Mouse (Mus musculus) liver, embryonic 11.5 days (tissue): ENCODE data around the gene Col5a3. TPM values are rescaled to one million over a fixed set of nuclear protein-coding genes. Genes with fewer than 3 reads are reported as not detected.

Experiments
- polyA plus RNA-seq: library from polyadenylated mRNA; unstranded; fragments of >200 nt; fragmentation: Nextera tagmentation; extraction: Ambion mirVana; gene quantifications from 2 replicates; pipeline ENCODE4 v1.2.1, GENCODE M21; 2014

The Col5a3 gene
- polyA plus RNA-seq, 1 experiment from 2014 or later, result 0.05 TPM

Other genes starting within 250 kb of the Col5a3 start
- gene Zfp846, start 233.8 kb downstream of the Col5a3 start, polyA plus RNA-seq, result 6.6 and 7.0 TPM in 2 replicates
- 324 and 349 TPM in 2 replicates for gene Ubl5, start 172.2 kb downstream of the Col5a3 start, polyA plus RNA-seq
- 8.1 and 9.1 TPM in 2 replicates for gene Fbxl12, start 170.3 kb downstream of the Col5a3 start, polyA plus RNA-seq
- gene Pin1, start 163.0 kb downstream of the Col5a3 start, polyA plus RNA-seq, result 58.8 and 59.7 TPM in 2 replicates
- 1.2 and 1.3 TPM in 2 replicates for gene Olfm2, start 68.7 kb downstream of the Col5a3 start, polyA plus RNA-seq
- not detected in 2 replicates for gene Rdh8, start 3.4 kb upstream of the Col5a3 start, polyA plus RNA-seq
- 7.1 and 8.8 TPM in 2 replicates for gene A230050P20Rik, start 53.6 kb upstream of the Col5a3 start, polyA plus RNA-seq
- 9.4 TPM in 2 replicates for gene Angptl6, start 64.7 kb upstream of the Col5a3 start, polyA plus RNA-seq
- 170 and 178 TPM in 2 replicates for gene Ppan, start 73.1 kb upstream of the Col5a3 start, polyA plus RNA-seq
- 440 and 448 TPM in 2 replicates for gene Eif3g, start 83.6 kb upstream of the Col5a3 start, polyA plus RNA-seq
- gene Dnmt1, start 144.8 kb upstream of the Col5a3 start, polyA plus RNA-seq, result 85.1 and 87.5 TPM in 2 replicates
- gene S1pr2, start 161.7 kb upstream of the Col5a3 start, polyA plus RNA-seq, result 15.2 and 16.8 TPM in 2 replicates
- gene Mrpl4, start 187.7 kb upstream of the Col5a3 start, polyA plus RNA-seq, result 138 and 145 TPM in 2 replicates
- 12.2 and 13.0 TPM in 2 replicates for gene Icam1, start 200.9 kb upstream of the Col5a3 start, polyA plus RNA-seq
- 146 and 147 TPM in 2 replicates for gene Icam4, start 214.3 kb upstream of the Col5a3 start, polyA plus RNA-seq
- gene Icam5, start 217.0 kb upstream of the Col5a3 start, polyA plus RNA-seq, result 0.37 and 0.44 TPM in 2 replicates